Mouse (Mus musculus): ENCODE data around the gene Gsta1.
"Not testable (repeated sequence)": the region's sequence is repeated elsewhere in the genome, so short reads cannot be mapped to it uniquely, and the experiment has no call there.

Gsta1 gene

GRCm38 (mm10) chr9:78230461-78230860 lies at the start of gene Gsta1:
TSS of gene Gsta1 (plus strand) at chr9:78230656.
- DNase-seq (ENCODE audit: low spot score in 2 of 2) = not testable (repeated sequence)

GRCm38 (mm10) chr9:78182474-78182873 lies 48.0 kb upstream of the Gsta1 start, which contains the start of gene Gsta4:
TSS of gene Gsta4 (plus strand) at chr9:78182774.
- not testable (repeated sequence) for DNase-seq (ENCODE audit: low spot score in 2 of 2)

- no peak for DNase-seq (ENCODE audit: low spot score in 2 of 2)
Observed at GRCm38 (mm10) chr9:78185686-78186085, 44.8 kb upstream of the Gsta1 start.

- no peak for DNase-seq (ENCODE audit: low spot score in 2 of 2)
Observed at GRCm38 (mm10) chr9:78188910-78189309, 41.5 kb upstream of the Gsta1 start.

GRCm38 (mm10) chr9:78190651-78191634 lies 39.5 kb upstream of the Gsta1 start:
- DNase-seq (ENCODE audit: low spot score in 2 of 2) = no peak

GRCm38 (mm10) chr9:78191736-78192135 lies 38.7 kb upstream of the Gsta1 start:
- DNase-seq (ENCODE audit: low spot score in 2 of 2) = peak; percentile 68 to 73

- no peak for DNase-seq (ENCODE audit: low spot score in 2 of 2)
Observed at GRCm38 (mm10) chr9:78193902-78194597, 36.4 kb upstream of the Gsta1 start.

- DNase-seq (ENCODE audit: low spot score in 2 of 2) = no peak
Observed at GRCm38 (mm10) chr9:78195034-78195433, 35.4 kb upstream of the Gsta1 start.

- DNase-seq (ENCODE audit: low spot score in 2 of 2) = no peak
Observed at GRCm38 (mm10) chr9:78197801-78198200, 32.7 kb upstream of the Gsta1 start.

- DNase-seq (ENCODE audit: low spot score in 2 of 2) = no peak
Observed at GRCm38 (mm10) chr9:78204194-78204593, 26.3 kb upstream of the Gsta1 start.

- no peak for DNase-seq (ENCODE audit: low spot score in 2 of 2)
Observed at GRCm38 (mm10) chr9:78208956-78209355, 21.5 kb upstream of the Gsta1 start.

GRCm38 (mm10) chr9:78210079-78210478 lies 20.4 kb upstream of the Gsta1 start:
- DNase-seq (ENCODE audit: low spot score in 2 of 2) = no peak

GRCm38 (mm10) chr9:78210821-78211220 lies 19.6 kb upstream of the Gsta1 start:
- no peak for DNase-seq (ENCODE audit: low spot score in 2 of 2)

- DNase-seq (ENCODE audit: low spot score in 2 of 2) = no peak
Observed at GRCm38 (mm10) chr9:78211521-78211920, 18.9 kb upstream of the Gsta1 start.

- DNase-seq (ENCODE audit: low spot score in 2 of 2) = peak in 1 of 2 experiments; percentile 84
Observed at GRCm38 (mm10) chr9:78212341-78213049, 18.0 kb upstream of the Gsta1 start.

- DNase-seq (ENCODE audit: low spot score in 2 of 2) = no peak
Observed at GRCm38 (mm10) chr9:78217074-78217473, 13.4 kb upstream of the Gsta1 start.

GRCm38 (mm10) chr9:78222616-78223015 lies 7.8 kb upstream of the Gsta1 start:
- no peak for DNase-seq (ENCODE audit: low spot score in 2 of 2)

- no peak for DNase-seq (ENCODE audit: low spot score in 2 of 2)
Observed at GRCm38 (mm10) chr9:78223221-78223902, 7.1 kb upstream of the Gsta1 start.

- no peak for DNase-seq (ENCODE audit: low spot score in 2 of 2)
Observed at GRCm38 (mm10) chr9:78224418-78224817, 6.0 kb upstream of the Gsta1 start.

- no peak for DNase-seq (ENCODE audit: low spot score in 2 of 2)
Observed at GRCm38 (mm10) chr9:78225304-78225703, 5.2 kb upstream of the Gsta1 start.

GRCm38 (mm10) chr9:78228122-78228521 lies 2.3 kb upstream of the Gsta1 start:
- no peak for DNase-seq (ENCODE audit: low spot score in 2 of 2)

Measured in urinary bladder, adult 18-20 months (tissue).